Mouse (Mus musculus) frontal cortex, postnatal 10 days (tissue): Measurements from ENCODE around the gene Egfl8.

Source experiments
- DNase-seq, 2 experiments: peaks; one replicate each; pipeline ENCODE4 v3.0.0; 2022; ENCODE audit warnings: low spot score in 2 of 2, mixed read lengths in 1 of 2

Gene Egfl8

DNA sequence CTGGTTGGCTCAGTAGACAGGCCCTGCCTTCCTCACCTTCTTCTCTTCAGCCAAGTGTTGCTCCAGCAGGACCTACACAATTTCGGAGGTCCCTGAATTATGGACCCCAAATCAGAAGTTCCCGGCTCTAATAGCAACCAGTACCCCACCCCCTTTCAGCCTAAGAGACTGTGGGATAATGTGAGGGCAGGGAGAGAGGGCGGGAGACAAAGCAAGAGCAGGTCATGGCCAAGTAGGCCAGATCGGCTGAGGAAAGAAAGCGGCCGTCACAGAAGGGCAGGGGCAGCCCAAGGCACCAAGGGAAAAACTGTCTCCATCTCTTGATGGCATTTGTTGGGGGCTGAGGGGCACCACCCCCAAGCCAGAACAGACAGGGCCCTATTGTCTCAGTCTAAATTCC is at the start of gene Egfl8:
Gene Egfl8, minus strand, starts transcription at position 101 of the 400 bp plus-strand sequence.
- no peak for DNase-seq

DNA sequence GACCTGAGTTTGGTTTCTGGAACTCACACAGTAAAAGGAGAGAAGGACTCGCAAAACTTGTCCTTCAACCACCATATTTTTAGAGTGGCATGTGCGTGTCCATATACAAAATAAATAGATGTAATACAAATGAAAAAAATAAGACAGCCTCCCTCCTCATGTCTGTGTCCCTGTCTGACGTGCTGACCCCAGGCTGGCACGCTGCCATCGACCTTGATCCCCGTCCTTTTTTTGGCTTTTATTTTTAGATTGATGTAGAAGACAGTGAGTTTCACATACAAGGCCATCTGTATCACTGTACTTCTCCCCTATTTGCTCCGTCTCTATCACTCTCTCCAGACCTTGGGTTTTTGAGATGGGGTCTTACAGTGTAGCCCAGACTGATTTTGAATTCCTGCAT is 48.7 kb upstream of the Egfl8 start:
- no peak for DNase-seq

DNA sequence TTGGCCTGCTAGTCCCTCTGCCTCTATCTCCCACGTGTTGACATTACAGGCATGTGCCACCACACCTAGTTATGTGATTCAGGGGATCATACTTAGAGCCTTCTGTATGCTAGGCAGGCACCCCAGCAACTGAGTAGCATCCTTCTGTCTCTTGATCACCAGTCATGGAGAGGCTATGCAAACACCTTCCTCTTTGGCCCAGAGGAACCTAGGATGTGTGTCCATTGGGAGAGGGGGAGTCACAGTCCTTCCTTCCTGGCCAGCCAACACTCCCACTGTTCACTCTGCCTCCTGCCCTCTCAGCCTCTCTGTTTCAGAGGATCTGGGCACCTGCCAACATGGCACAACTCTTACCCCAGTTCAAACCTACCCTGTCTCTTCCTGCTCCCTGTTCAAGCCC is 47.8 kb upstream of the Egfl8 start:
- no peak for DNase-seq

GRCm38 (mm10) chr17:34662978-34663377 is 47.2 kb upstream of the Egfl8 start:
- no peak for DNase-seq

DNA sequence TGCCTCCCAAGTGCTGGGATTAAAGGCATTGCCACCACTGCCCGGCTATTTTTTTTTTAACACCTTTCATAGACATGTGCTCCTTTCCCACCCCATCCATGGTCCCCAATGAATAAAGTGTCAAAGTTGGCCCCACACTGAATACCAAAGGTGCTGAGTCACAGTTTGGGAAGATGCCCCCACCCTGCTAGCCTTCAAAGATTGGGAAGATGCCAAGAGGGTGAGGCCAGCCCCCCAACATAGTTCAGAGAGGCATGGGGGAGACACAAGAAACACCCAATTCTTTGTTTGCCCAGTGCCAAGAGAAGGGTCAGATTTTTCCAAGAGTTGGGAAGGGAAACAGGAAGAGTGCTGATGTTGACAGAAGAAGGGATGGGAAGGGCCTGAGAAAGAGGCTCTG is 46.7 kb upstream of the Egfl8 start:
- DNase-seq: no peak

- no peak for DNase-seq
Observed at GRCm38 (mm10) chr17:34661121-34661591, 45.4 kb upstream of the Egfl8 start.

- no peak for DNase-seq
Observed at GRCm38 (mm10) chr17:34660259-34660820, 44.6 kb upstream of the Egfl8 start.

DNA sequence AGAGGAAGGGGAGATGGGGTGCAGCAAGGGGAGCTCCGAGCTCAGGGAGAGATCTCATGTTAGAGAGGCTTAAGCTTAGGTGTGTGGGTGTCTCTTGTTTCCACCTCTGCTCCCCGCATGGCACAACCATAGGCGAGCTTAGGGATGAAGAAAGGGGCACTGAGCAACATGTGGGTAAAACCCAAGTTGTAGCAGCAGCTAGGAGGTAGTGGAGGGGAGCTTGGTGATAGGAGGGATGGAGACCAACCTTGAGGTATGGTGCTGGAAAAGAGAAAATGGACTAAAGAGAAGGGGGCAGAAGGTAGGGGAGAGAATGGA is 44.1 kb upstream of the Egfl8 start:
- DNase-seq: no peak

GRCm38 (mm10) chr17:34659181-34659896 is 43.6 kb upstream of the Egfl8 start:
- no peak for DNase-seq

DNA sequence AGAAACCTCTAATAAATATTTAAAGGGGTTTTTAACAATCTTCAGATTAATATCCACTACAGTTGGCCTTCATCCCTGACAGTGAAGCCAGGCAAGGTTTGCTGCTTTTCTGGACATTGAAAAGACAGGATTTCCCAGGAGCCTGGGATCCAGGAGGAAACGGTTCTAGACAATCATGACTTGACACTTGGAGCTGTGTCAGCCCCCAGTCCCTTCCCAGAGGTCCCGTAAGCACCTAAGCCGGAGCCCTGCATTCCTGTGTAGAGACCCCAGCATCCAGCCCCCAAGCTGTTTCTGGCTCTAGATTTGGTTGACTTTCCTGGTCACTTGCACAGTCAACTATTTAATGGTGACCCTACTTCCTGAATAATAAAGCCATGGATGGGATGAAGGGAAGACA is 42.8 kb upstream of the Egfl8 start:
- no peak for DNase-seq

- DNase-seq: no peak
Observed at GRCm38 (mm10) chr17:34658145-34658544, 42.4 kb upstream of the Egfl8 start.

GRCm38 (mm10) chr17:34657271-34657670 is 41.5 kb upstream of the Egfl8 start:
- DNase-seq: no peak

DNA sequence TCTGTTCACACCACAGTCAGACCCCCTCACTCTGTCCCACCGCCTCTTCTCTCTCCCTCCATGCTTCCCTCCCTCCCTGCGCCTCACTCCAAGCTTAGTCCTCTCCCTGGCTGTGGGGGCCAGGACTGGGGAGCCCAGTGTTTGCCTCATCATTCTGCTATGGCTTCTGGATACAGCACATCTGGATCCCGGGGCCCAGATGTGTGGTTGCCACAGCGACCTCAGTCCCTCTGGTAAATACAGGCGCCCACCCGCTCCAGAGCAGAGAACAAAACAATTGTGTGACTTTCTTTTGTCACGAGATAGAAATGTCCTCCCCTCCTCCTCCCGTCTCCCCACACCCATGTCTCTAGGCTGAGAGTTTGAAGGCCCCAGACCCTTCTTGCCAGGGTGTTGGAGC is 40.9 kb upstream of the Egfl8 start:
- no peak for DNase-seq

GRCm38 (mm10) chr17:34655581-34655991 is 39.8 kb upstream of the Egfl8 start:
- peak in 1 of 2 experiments; percentile 57 for DNase-seq

DNA sequence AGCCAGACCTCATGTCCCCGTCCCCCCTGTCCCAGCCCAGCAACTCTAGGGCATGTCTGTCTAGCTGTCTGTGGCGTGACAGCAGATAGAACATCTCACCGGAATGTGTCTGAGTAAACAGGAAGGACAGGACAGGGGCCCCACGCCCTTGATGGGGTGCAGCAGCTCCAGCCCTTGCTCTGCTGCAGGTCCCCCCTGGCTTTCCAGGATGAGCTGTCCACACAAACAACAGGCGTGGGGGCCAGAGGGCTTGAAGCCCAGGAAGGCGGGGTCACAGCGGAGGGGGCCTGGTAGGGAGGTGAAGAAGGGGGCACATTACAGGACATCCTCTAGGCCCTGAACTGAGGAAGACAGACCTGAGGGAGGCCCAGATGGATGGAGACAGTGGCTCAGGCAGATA is 39.4 kb upstream of the Egfl8 start:
- DNase-seq: no peak

GRCm38 (mm10) chr17:34654392-34654791 is 38.6 kb upstream of the Egfl8 start:
- DNase-seq: no peak

- peak in 1 of 2 experiments; percentile 15 for DNase-seq
Observed at GRCm38 (mm10) chr17:34653746-34654285, 38.0 kb upstream of the Egfl8 start.

GRCm38 (mm10) chr17:34652985-34653384 is 37.2 kb upstream of the Egfl8 start:
- DNase-seq: no peak

GRCm38 (mm10) chr17:34652546-34652945 is 36.8 kb upstream of the Egfl8 start:
- no peak for DNase-seq

- DNase-seq: peak in 1 of 2 experiments; percentile 42
Observed at GRCm38 (mm10) chr17:34651507-34652221, 35.9 kb upstream of the Egfl8 start.

GRCm38 (mm10) chr17:34650781-34651180 is 35.0 kb upstream of the Egfl8 start:
- no peak for DNase-seq

GRCm38 (mm10) chr17:34649106-34649864 is 33.5 kb upstream of the Egfl8 start:
- DNase-seq: no peak
